Mouse (Mus musculus) MN1 (cell line): ENCODE measurements around the gene 4632433K11Rik.
A peak's percentile ranks its signal among the peaks of the same experiment; 100 is the strongest.

Experiments used
- DNase-seq: peaks from one replicate; pipeline ENCODE4 v3.0.0-alpha.2; 2016; ENCODE audit warnings: low spot score

4632433K11Rik gene

GRCm38 (mm10) chr7:5020000-5020681 is 13.8 kb upstream of the 4632433K11Rik start, which contains the start of the genes Zfp865 and Ccdc106:
TSS of gene Zfp865 (plus strand) at chr7:5020376.
TSS of gene Ccdc106 (plus strand) at chr7:5020553.
- peak; percentile 97 for DNase-seq

- DNase-seq, result no peak
Observed at GRCm38 (mm10) chr7:5020685-5021084, 13.2 kb upstream of the 4632433K11Rik start.

- no peak for DNase-seq
Observed at GRCm38 (mm10) chr7:5021197-5021596, 12.7 kb upstream of the 4632433K11Rik start.

GRCm38 (mm10) chr7:5029543-5029942 is 4.4 kb upstream of the 4632433K11Rik start:
- no peak for DNase-seq

- no peak for DNase-seq
Observed at GRCm38 (mm10) chr7:5029946-5030345, 4.0 kb upstream of the 4632433K11Rik start.

GRCm38 (mm10) chr7:5030554-5031275 is 3.2 kb upstream of the 4632433K11Rik start:
- no peak for DNase-seq

GRCm38 (mm10) chr7:5031496-5031895 is 2.4 kb upstream of the 4632433K11Rik start:
- no peak for DNase-seq

GRCm38 (mm10) chr7:5035628-5036027 is 1.7 kb downstream of the 4632433K11Rik start:
- DNase-seq, result no peak

- DNase-seq, result no peak
Observed at GRCm38 (mm10) chr7:5036136-5036535, 2.2 kb downstream of the 4632433K11Rik start.

GRCm38 (mm10) chr7:5037026-5037425 is 3.1 kb downstream of the 4632433K11Rik start:
- no peak for DNase-seq

GRCm38 (mm10) chr7:5037467-5037866 is 3.5 kb downstream of the 4632433K11Rik start:
- DNase-seq, result no peak

GRCm38 (mm10) chr7:5038109-5038732 is 4.3 kb downstream of the 4632433K11Rik start, which contains the start of gene Zfp784:
TSS of gene Zfp784 (minus strand) at chr7:5038446.
- DNase-seq, result peak; percentile 91

GRCm38 (mm10) chr7:5038940-5039339 is 5.0 kb downstream of the 4632433K11Rik start:
- no peak for DNase-seq

- DNase-seq, result no peak
Observed at GRCm38 (mm10) chr7:5044981-5045380, 11.1 kb downstream of the 4632433K11Rik start.

GRCm38 (mm10) chr7:5046112-5046511 is 12.2 kb downstream of the 4632433K11Rik start:
- DNase-seq, result no peak

GRCm38 (mm10) chr7:5047313-5047712 is 13.4 kb downstream of the 4632433K11Rik start:
- DNase-seq, result peak; percentile 61

- DNase-seq, result peak; percentile 84
Observed at GRCm38 (mm10) chr7:5051193-5052192, 17.6 kb downstream of the 4632433K11Rik start, which contains the start of gene Zfp580. TSS of gene Zfp580 (plus strand) at chr7:5051538.

GRCm38 (mm10) chr7:5052438-5052837 is 18.5 kb downstream of the 4632433K11Rik start:
- DNase-seq, result no peak

- no peak for DNase-seq
Observed at GRCm38 (mm10) chr7:5052931-5053343, 19.0 kb downstream of the 4632433K11Rik start.

GRCm38 (mm10) chr7:5053456-5054179 is 19.7 kb downstream of the 4632433K11Rik start:
- no peak for DNase-seq
